Mouse (Mus musculus): ENCODE data around the gene Smyd5. TPM values are rescaled to one million over a fixed set of nuclear protein-coding genes. Genes with fewer than 3 reads are reported as not detected.

The Smyd5 gene
- polyA plus RNA-seq, 1 experiment from 2014 or later: 62.6 TPM

- no peak for ATAC-seq (ENCODE audit: borderline replicate concordance, extremely low read depth, low FRiP score, low TSS enrichment)
- H3K36me3 ChIP-seq: no peaks in the 10 kb centered on the region
- no peak overlapping the region for H3K4me2 ChIP-seq
- H3K4me1 ChIP-seq: no peaks in the 10 kb centered on the region
- H3K27me3 ChIP-seq: peaks cover 7% of the 10 kb centered on the region
- no peak overlapping the region for H3K27ac ChIP-seq
- no peak overlapping the region for H3K4me3 ChIP-seq
- H3K9ac ChIP-seq: no peak overlapping the region
- no peaks in the 10 kb centered on the region for H3K9me3 ChIP-seq
- WGBS: 30% methylated on average over 10 of the region's 10 CpGs
Observed at GRCm38 (mm10) chr6:85477366-85477917, 45.7 kb downstream of the Smyd5 start.

GRCm38 (mm10) chr6:85478416-85478815 is 46.6 kb downstream of the Smyd5 start:
- H3K4me3 ChIP-seq: no peak overlapping the region
- no peak overlapping the region for H3K9ac ChIP-seq
- H3K36me3 ChIP-seq: no peaks in the 10 kb centered on the region
- H3K4me1 ChIP-seq: no peaks in the 10 kb centered on the region
- no peak overlapping the region for H3K27ac ChIP-seq
- H3K4me2 ChIP-seq: no peak overlapping the region
- no peak for ATAC-seq (ENCODE audit: borderline replicate concordance, extremely low read depth, low FRiP score, low TSS enrichment)
- H3K9me3 ChIP-seq: no peaks in the 10 kb centered on the region
- WGBS: 30% methylated on average over 14 of the region's 14 CpGs
- H3K27me3 ChIP-seq: peaks cover 17% of the 10 kb centered on the region

- Histone ChIP-seq H3K4me1 (peaks cover 7% of the 10 kb centered on the region; the same call in 1 of the 2 replicates), H3K4me2 (no peak overlapping the region), H3K27me3 (peaks cover 32% of the 10 kb centered on the region), H3K9ac (no peak overlapping the region), H3K27ac (no peak overlapping the region), H3K4me3 (no peak overlapping the region), H3K9me3 (no peaks in the 10 kb centered on the region), H3K36me3 (no peaks in the 10 kb centered on the region)
- 74% methylated on average over 5 of the region's 5 CpGs for WGBS
- no peak for ATAC-seq (ENCODE audit: borderline replicate concordance, extremely low read depth, low FRiP score, low TSS enrichment)
Observed at GRCm38 (mm10) chr6:85479979-85480378, 48.2 kb downstream of the Smyd5 start.

- H3K27me3 ChIP-seq: peaks cover 39% of the 10 kb centered on the region
Observed at GRCm38 (mm10) chr6:85480685-85481084, 48.9 kb downstream of the Smyd5 start.

DNA sequence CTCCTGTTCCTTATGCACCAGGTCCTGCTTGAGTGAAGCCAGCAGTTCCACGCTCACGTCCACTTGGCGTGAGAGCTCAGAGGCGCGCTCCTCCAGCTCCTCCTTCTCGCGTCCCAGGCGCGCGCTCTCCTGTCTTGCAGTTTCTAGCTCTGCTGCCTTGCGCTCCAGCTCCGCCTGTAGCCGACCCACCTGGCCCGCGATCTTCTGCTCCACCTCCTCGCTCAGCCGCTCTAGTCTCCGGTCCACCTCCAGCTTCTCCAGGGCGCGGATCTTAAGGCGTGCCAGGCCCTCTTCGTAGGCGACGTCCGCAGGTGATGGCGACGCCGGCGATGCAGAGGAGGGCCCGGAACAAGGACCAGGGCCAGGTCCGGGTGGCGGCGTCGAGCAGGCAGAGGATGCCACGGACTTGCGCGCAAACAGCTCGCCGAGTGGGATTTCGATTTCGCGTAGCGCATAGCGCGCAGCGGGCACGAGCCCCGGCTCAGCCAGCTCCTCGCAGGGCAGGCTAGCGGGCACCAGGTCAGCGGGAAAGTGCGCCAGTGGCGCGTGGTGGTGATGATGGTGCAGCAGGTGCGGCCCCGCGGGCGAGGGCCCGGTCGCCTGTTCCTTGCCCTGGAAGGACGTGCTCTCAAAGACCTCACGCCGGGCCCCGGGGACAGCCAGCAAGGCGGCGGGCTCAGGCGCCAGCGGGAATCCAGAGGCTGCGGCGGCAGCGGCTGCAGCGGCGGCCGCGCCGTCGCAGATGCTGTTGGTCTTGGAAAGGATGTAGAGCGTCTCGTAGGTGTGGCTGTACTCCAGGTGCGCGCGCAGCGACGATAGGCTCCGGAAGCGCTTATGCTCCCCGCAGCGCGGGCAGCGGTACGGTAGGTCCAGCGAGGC is 52.3 kb downstream of the Smyd5 start:
- Histone ChIP-seq H3K4me3 (peak overlapping the region; percentile 35), H3K4me2 (peak overlapping the region; percentile 58), H3K9ac (no peak overlapping the region), H3K9me3 (no peaks in the 10 kb centered on the region), H3K4me1 (peaks cover 7% of the 10 kb centered on the region; the same call in 1 of the 2 replicates), H3K27me3 (peaks cover 46% of the 10 kb centered on the region), H3K27ac (no peak overlapping the region), H3K36me3 (no peaks in the 10 kb centered on the region)
- no peak for ATAC-seq (ENCODE audit: borderline replicate concordance, extremely low read depth, low FRiP score, low TSS enrichment)
- 2% methylated on average over 87 of the region's 92 CpGs for WGBS

More at GRCm38 (mm10) chr6:85480685-85481084, 48.9 kb downstream of the Smyd5 start:
- ATAC-seq (ENCODE audit: borderline replicate concordance, extremely low read depth, low FRiP score, low TSS enrichment): no peak
- Histone ChIP-seq H3K4me2 (no peak overlapping the region), H3K36me3 (no peaks in the 10 kb centered on the region), H3K4me1 (peaks cover 7% of the 10 kb centered on the region; the same call in 1 of the 2 replicates), H3K27ac (no peak overlapping the region), H3K4me3 (no peak overlapping the region), H3K9ac (no peak overlapping the region), H3K9me3 (no peaks in the 10 kb centered on the region)
- 50% methylated on average over 16 of the region's 16 CpGs for WGBS

DNA sequence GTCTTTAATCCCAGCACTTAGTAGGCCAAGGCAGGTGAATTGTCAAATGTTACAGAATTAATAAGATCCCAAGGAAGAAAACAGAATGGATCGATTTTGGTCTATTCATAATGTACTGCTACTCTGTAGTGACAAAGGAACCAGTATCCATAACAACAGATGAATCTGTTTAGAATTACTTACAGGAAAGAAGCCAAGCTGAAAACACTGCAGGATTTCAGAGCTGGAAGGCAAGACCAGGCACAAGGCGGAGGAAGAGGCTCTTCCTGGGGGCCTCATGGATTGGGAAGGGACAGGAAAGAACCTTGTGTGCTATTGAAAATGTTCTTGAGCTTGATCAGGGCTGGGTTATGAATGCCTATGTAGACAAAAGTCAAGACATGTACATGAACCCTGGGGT is 53.9 kb downstream of the Smyd5 start:
- no peaks in the 10 kb centered on the region for H3K36me3 ChIP-seq
- ATAC-seq (ENCODE audit: borderline replicate concordance, extremely low read depth, low FRiP score, low TSS enrichment): no peak
- H3K9ac ChIP-seq: no peak overlapping the region
- H3K27me3 ChIP-seq: peaks cover 46% of the 10 kb centered on the region
- H3K4me3 ChIP-seq: no peak overlapping the region
- H3K27ac ChIP-seq: no peak overlapping the region
- H3K9me3 ChIP-seq: no peaks in the 10 kb centered on the region
- 71% methylated on average over 2 of the region's 2 CpGs for WGBS
- H3K4me1 ChIP-seq: peaks cover 7% of the 10 kb centered on the region; the same call in 1 of the 2 replicates
- no peak overlapping the region for H3K4me2 ChIP-seq

DNA sequence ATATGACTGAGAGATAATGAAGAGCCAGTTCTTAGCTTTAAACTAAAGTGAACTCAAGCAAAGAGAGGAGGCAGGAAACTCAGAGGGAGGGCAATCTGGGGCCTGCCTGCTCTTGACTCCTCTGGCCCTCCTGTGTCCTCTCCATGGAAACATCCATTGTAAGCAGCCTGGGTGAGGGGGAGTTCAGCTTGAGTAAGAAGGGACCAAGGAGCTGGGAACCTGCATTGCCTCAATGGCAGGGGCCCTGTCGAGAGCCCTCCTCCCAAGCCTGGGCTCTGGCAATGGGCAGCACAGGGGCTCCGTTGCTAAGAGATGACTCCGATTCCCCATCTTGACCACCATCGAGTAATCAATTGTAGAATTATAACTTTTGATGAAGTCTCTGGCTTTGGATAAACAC is 56.7 kb downstream of the Smyd5 start:
- 79% methylated on average over 4 of the region's 4 CpGs for WGBS
- Histone ChIP-seq H3K36me3 (no peaks in the 10 kb centered on the region), H3K27me3 (peaks cover 31% of the 10 kb centered on the region)

DNA sequence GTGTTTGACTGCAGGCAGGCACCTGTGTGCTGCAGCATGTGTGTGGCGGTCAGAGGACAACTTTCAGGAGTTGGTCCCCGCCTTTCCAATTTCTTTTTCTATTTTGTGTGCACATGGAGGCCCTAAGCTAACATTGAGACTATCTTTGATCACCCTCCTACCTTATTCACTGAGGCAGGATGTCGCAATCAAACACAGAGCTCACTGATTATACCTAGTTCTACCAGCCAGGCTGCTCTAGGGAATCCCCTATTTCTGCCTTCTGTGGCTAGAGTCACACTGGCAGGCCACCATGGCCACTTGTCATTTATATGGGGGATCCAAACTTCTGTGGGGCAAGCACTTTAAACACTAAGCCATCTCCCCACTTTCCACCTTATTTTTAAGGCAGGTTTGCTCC is 57.9 kb downstream of the Smyd5 start:
- Histone ChIP-seq H3K4me2 (no peak overlapping the region), H3K36me3 (no peaks in the 10 kb centered on the region), H3K27me3 (peaks cover 19% of the 10 kb centered on the region), H3K9ac (no peak overlapping the region), H3K4me1 (0 out of 2 replicates have a peak, but pooled peaks cover under 1% of the 10 kb centered on the region), H3K27ac (no peak overlapping the region), H3K9me3 (no peaks in the 10 kb centered on the region), H3K4me3 (no peak overlapping the region)
- no peak for ATAC-seq (ENCODE audit: borderline replicate concordance, extremely low read depth, low FRiP score, low TSS enrichment)
- 56% methylated on average over 3 of the region's 3 CpGs for WGBS

More for the DNA sequence above, 56.7 kb downstream of the Smyd5 start:
- H3K4me3 ChIP-seq: no peak overlapping the region
- peaks cover 7% of the 10 kb centered on the region; the same call in 1 of the 2 replicates for H3K4me1 ChIP-seq
- no peak overlapping the region for H3K4me2 ChIP-seq
- H3K27ac ChIP-seq: no peak overlapping the region
- ATAC-seq (ENCODE audit: borderline replicate concordance, extremely low read depth, low FRiP score, low TSS enrichment): no peak
- H3K9me3 ChIP-seq: no peaks in the 10 kb centered on the region
- no peak overlapping the region for H3K9ac ChIP-seq

- no peak overlapping the region for H3K4me3 ChIP-seq
Observed at GRCm38 (mm10) chr6:85490252-85490651, 58.5 kb downstream of the Smyd5 start.

DNA sequence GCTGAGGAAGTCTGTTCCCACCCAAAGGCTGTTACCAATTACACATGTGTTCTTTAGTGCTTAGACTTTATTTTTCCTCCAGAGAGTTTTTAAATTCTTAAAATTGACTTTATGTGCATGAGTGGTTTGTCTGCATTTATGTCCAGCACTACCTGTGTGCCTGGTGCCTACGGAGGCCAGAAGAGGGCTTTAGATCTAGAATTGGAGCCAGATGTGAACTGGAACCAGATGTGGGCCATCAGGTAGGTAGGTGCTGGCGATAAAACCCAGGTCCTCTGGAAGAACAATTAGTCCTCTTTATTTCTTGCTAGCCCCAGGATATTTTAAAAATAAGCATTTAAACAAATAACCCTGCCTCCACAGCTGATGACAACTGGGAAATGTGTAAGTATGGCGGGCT is 59.8 kb downstream of the Smyd5 start:
- WGBS: 87% methylated on average over 3 of the region's 3 CpGs
- H3K9me3 ChIP-seq: no peaks in the 10 kb centered on the region
- H3K4me3 ChIP-seq: no peak overlapping the region
- no peaks in the 10 kb centered on the region for H3K27me3 ChIP-seq
- H3K4me2 ChIP-seq: no peak overlapping the region
- ATAC-seq (ENCODE audit: borderline replicate concordance, extremely low read depth, low FRiP score, low TSS enrichment): no peak
- no peaks in the 10 kb centered on the region for H3K4me1 ChIP-seq
- no peaks in the 10 kb centered on the region for H3K36me3 ChIP-seq
- no peak overlapping the region for H3K9ac ChIP-seq
- no peak overlapping the region for H3K27ac ChIP-seq

More at GRCm38 (mm10) chr6:85490252-85490651, 58.5 kb downstream of the Smyd5 start:
- Histone ChIP-seq H3K27ac (no peak overlapping the region), H3K27me3 (peaks cover 13% of the 10 kb centered on the region), H3K9ac (no peak overlapping the region), H3K9me3 (no peaks in the 10 kb centered on the region), H3K4me2 (no peak overlapping the region), H3K36me3 (no peaks in the 10 kb centered on the region), H3K4me1 (no peaks in the 10 kb centered on the region)
- no peak for ATAC-seq (ENCODE audit: borderline replicate concordance, extremely low read depth, low FRiP score, low TSS enrichment)
- 78% methylated on average over 4 of the region's 4 CpGs for WGBS
